Mouse (Mus musculus) embryonic facial prominence, embryonic 15.5 days (tissue): Measurements from ENCODE around the gene Snx10. TPM values are rescaled to one million over a fixed set of nuclear protein-coding genes. Genes with fewer than 3 reads are reported as not detected.

Experiments
- ATAC-seq: fragments of 200-750 bp; cut with Nextera tagmentation; 2 replicates; pipeline ENCODE4 v1.8.0; 2017; ENCODE audit warnings: low read depth, moderate TSS enrichment; ENCODE audit not compliant: insufficient number of reproducible peaks, low FRiP score, low TSS enrichment
- H3K27ac ChIP-seq: fragments of 300-500 bp; sonication (generic); replicated peaks from 2 replicates; pipeline ENCODE4 v1.5.1; 2015; ENCODE audit warnings: mild to moderate bottlenecking, inconsistent platforms
- H3K27me3 ChIP-seq: fragments of 300-500 bp; sonication (generic); 2 replicates; pipeline ENCODE4 v1.6.1; 2015; ENCODE audit warnings: inconsistent platforms
- H3K36me3 ChIP-seq: fragments of 300-500 bp; sonication (generic); 2 replicates; pipeline ENCODE4 v1.6.1; 2015; ENCODE audit warnings: mild to moderate bottlenecking, inconsistent platforms
- H3K4me1 ChIP-seq: fragments of 300-500 bp; sonication (generic); 2 replicates; pipeline ENCODE4 v1.6.1; 2015; ENCODE audit warnings: inconsistent platforms
- H3K4me2 ChIP-seq: fragments of 300-500 bp; sonication (generic); replicated peaks from 2 replicates; pipeline ENCODE4 v1.6.1; 2015; ENCODE audit warnings: mild to moderate bottlenecking, inconsistent platforms
- H3K4me3 ChIP-seq: fragments of 300-500 bp; sonication (generic); replicated peaks from 2 replicates; pipeline ENCODE4 v1.5.1; 2015; ENCODE audit warnings: mild to moderate bottlenecking, inconsistent platforms
- H3K9ac ChIP-seq: fragments of 300-500 bp; sonication (generic); 2 replicates; pipeline ENCODE4 v1.6.1; 2015; ENCODE audit warnings: inconsistent platforms
- H3K9me3 ChIP-seq: fragments of 300-500 bp; sonication (generic); replicated peaks from 2 replicates; pipeline ENCODE4 v1.6.1; 2016; ENCODE audit warnings: inconsistent platforms
- WGBS: fragments of 180-500 bp; shearing (Covaris S2); methylation state at CpG from one replicate; pipeline ENCODE4 v1.1.7; 2015; 5-methylcytosine and 5-hydroxymethylcytosine counted together
- polyA plus RNA-seq: library from polyadenylated mRNA; unstranded; fragments of >200 nt; fragmentation: Nextera tagmentation; extraction: Ambion mirVana; gene quantifications from 2 replicates; pipeline ENCODE4 v1.2.1, GENCODE M21; 2015

Gene Snx10
- polyA plus RNA-seq, 1 experiment from 2014 or later, result 13.4 TPM

GRCm38 (mm10) chr6:51558311-51558710 lies 34.6 kb downstream of the Snx10 start:
- Histone ChIP-seq H3K4me2 (no peak overlapping the region), H3K9ac (no peak overlapping the region), H3K9me3 (no peaks in the 10 kb centered on the region), H3K4me3 (no peak overlapping the region), H3K27ac (no peak overlapping the region), H3K27me3 (no peaks in the 10 kb centered on the region), H3K36me3 (no peaks in the 10 kb centered on the region), H3K4me1 (no peaks in the 10 kb centered on the region)
- ATAC-seq, result no peak
- 91% methylated on average over 7 of the region's 7 CpGs for WGBS

GRCm38 (mm10) chr6:51566771-51567680 lies 43.3 kb downstream of the Snx10 start:
- Histone ChIP-seq H3K9me3 (no peaks in the 10 kb centered on the region), H3K4me2 (no peak overlapping the region), H3K4me3 (no peak overlapping the region), H3K27ac (no peak overlapping the region), H3K36me3 (no peaks in the 10 kb centered on the region), H3K4me1 (no peaks in the 10 kb centered on the region), H3K9ac (no peak overlapping the region), H3K27me3 (no peaks in the 10 kb centered on the region)
- ATAC-seq, result no peak
- 56% methylated on average over 14 of the region's 14 CpGs for WGBS

GRCm38 (mm10) chr6:51569086-51569485 lies 45.4 kb downstream of the Snx10 start:
- H3K4me3 ChIP-seq, result no peak overlapping the region
- no peaks in the 10 kb centered on the region for H3K9me3 ChIP-seq
- no peaks in the 10 kb centered on the region for H3K36me3 ChIP-seq
- no peaks in the 10 kb centered on the region for H3K27me3 ChIP-seq
- no peaks in the 10 kb centered on the region for H3K4me1 ChIP-seq
- H3K9ac ChIP-seq, result no peak overlapping the region
- H3K4me2 ChIP-seq, result no peak overlapping the region
- no peak for ATAC-seq
- 76% methylated on average over 8 of the region's 8 CpGs for WGBS
- H3K27ac ChIP-seq, result no peak overlapping the region

- no peak overlapping the region for H3K27ac ChIP-seq
- no peaks in the 10 kb centered on the region for H3K36me3 ChIP-seq
- no peaks in the 10 kb centered on the region for H3K27me3 ChIP-seq
- 78% methylated on average over 4 of the region's 4 CpGs for WGBS
- no peak overlapping the region for H3K4me2 ChIP-seq
- H3K9ac ChIP-seq, result no peak overlapping the region
- H3K4me3 ChIP-seq, result no peak overlapping the region
- no peak for ATAC-seq
- no peaks in the 10 kb centered on the region for H3K9me3 ChIP-seq
- H3K4me1 ChIP-seq, result no peaks in the 10 kb centered on the region
Observed at GRCm38 (mm10) chr6:51573136-51573535, 49.4 kb downstream of the Snx10 start.

- H3K27ac ChIP-seq, result no peak overlapping the region
- H3K4me3 ChIP-seq, result no peak overlapping the region
- H3K9me3 ChIP-seq, result no peaks in the 10 kb centered on the region
- H3K4me1 ChIP-seq, result no peaks in the 10 kb centered on the region
- no peaks in the 10 kb centered on the region for H3K36me3 ChIP-seq
- H3K27me3 ChIP-seq, result no peaks in the 10 kb centered on the region
- no peak for ATAC-seq
- WGBS, result 91% methylated on average over 13 of the region's 13 CpGs
- no peak overlapping the region for H3K9ac ChIP-seq
- no peak overlapping the region for H3K4me2 ChIP-seq
Observed at GRCm38 (mm10) chr6:51574132-51574531, 50.4 kb downstream of the Snx10 start.

GRCm38 (mm10) chr6:51578415-51578814 lies 54.7 kb downstream of the Snx10 start:
- Histone ChIP-seq H3K9ac (no peak overlapping the region), H3K27ac (no peak overlapping the region), H3K4me1 (peaks cover 3% of the 10 kb centered on the region; the same call in 1 of the 2 replicates), H3K27me3 (no peaks in the 10 kb centered on the region), H3K4me2 (no peak overlapping the region), H3K36me3 (no peaks in the 10 kb centered on the region), H3K9me3 (no peaks in the 10 kb centered on the region), H3K4me3 (no peak overlapping the region)
- ATAC-seq, result no peak
- 75% methylated on average over 4 of the region's 4 CpGs for WGBS

GRCm38 (mm10) chr6:51580040-51580680 lies 56.5 kb downstream of the Snx10 start:
- no peak overlapping the region for H3K9ac ChIP-seq
- H3K36me3 ChIP-seq, result no peaks in the 10 kb centered on the region
- 19% methylated on average over 18 of the region's 18 CpGs for whole genome bisulfite sequencing
- ATAC-seq, result peak; percentile 66
- H3K4me2 ChIP-seq, result no peak overlapping the region
- H3K27me3 ChIP-seq, result no peaks in the 10 kb centered on the region
- H3K27ac ChIP-seq, result no peak overlapping the region
- peaks cover 3% of the 10 kb centered on the region; the same call in 1 of the 2 replicates for H3K4me1 ChIP-seq
- no peaks in the 10 kb centered on the region for H3K9me3 ChIP-seq
- no peak overlapping the region for H3K4me3 ChIP-seq

- Histone ChIP-seq H3K4me1 (peaks cover 3% of the 10 kb centered on the region; the same call in 1 of the 2 replicates), H3K36me3 (no peaks in the 10 kb centered on the region), H3K9me3 (no peaks in the 10 kb centered on the region), H3K27me3 (no peaks in the 10 kb centered on the region), H3K4me3 (no peak overlapping the region), H3K9ac (no peak overlapping the region), H3K4me2 (no peak overlapping the region), H3K27ac (no peak overlapping the region)
- 89% methylated on average over 9 of the region's 9 CpGs for WGBS
- ATAC-seq, result no peak
Observed at GRCm38 (mm10) chr6:51581418-51581817, 57.7 kb downstream of the Snx10 start.

GRCm38 (mm10) chr6:51582051-51582450 lies 58.4 kb downstream of the Snx10 start:
- Histone ChIP-seq H3K4me1 (peaks cover 3% of the 10 kb centered on the region; the same call in 1 of the 2 replicates), H3K4me2 (no peak overlapping the region), H3K4me3 (no peak overlapping the region), H3K27ac (no peak overlapping the region), H3K27me3 (no peaks in the 10 kb centered on the region), H3K9me3 (no peaks in the 10 kb centered on the region), H3K36me3 (no peaks in the 10 kb centered on the region), H3K9ac (no peak overlapping the region)
- ATAC-seq, result peak; percentile 53; the same call in 1 of the 2 replicates
- 87% methylated on average over 9 of the region's 9 CpGs for WGBS

- Histone ChIP-seq H3K27ac (no peak overlapping the region), H3K27me3 (no peaks in the 10 kb centered on the region), H3K4me1 (no peaks in the 10 kb centered on the region), H3K9ac (no peak overlapping the region), H3K4me2 (no peak overlapping the region), H3K9me3 (no peaks in the 10 kb centered on the region), H3K4me3 (no peak overlapping the region), H3K36me3 (no peaks in the 10 kb centered on the region)
- no peak for ATAC-seq
- 27% methylated on average over 8 of the region's 8 CpGs for WGBS
Observed at GRCm38 (mm10) chr6:51585980-51586379, 62.3 kb downstream of the Snx10 start.

GRCm38 (mm10) chr6:51587266-51587665 lies 63.6 kb downstream of the Snx10 start:
- 81% methylated on average over 3 of the region's 3 CpGs for WGBS
- Histone ChIP-seq H3K27ac (no peak overlapping the region), H3K9me3 (no peaks in the 10 kb centered on the region), H3K27me3 (no peaks in the 10 kb centered on the region), H3K9ac (no peak overlapping the region), H3K36me3 (no peaks in the 10 kb centered on the region), H3K4me2 (no peak overlapping the region), H3K4me3 (no peak overlapping the region), H3K4me1 (peaks cover 3% of the 10 kb centered on the region)
- no peak for ATAC-seq
